ENCODE assay signal across 12 mouse cellular contexts in genomic region chr4:118297844-118298243, GRCm38 (mm10). TPM values are rescaled to one million over a fixed set of nuclear protein-coding genes. Genes with fewer than 3 reads are reported as not detected.
DNase-seq lines count a peak whose midpoint lies in the region; ATAC-seq lines count a peak whose summit lies in the region.
"Had no signal": no experiment of that assay in that cellular context is flagged by ENCODE, and none has a peak within 500 bp of the region (broad histone marks: within the 10 kb centered on the region; RNA-seq: fewer than 3 reads in every experiment).

No protein-coding gene starts in this region.

- H3K9me3 ChIP-seq in heart, embryonic 10.5 days = no peaks in the 10 kb centered on the region
- H3K9me3 ChIP-seq in megakaryocyte, embryonic 14.5 days = no peaks in the 10 kb centered on the region
- H3K9me3 ChIP-seq in hindbrain, embryonic 12.5 days (replicated peaks) = no peaks in the 10 kb centered on the region
- no peaks in the 10 kb centered on the region for H3K9me3 ChIP-seq in midbrain, embryonic 16.5 days (replicated peaks; ENCODE audit: control insufficient read depth, low read length, poor library complexity, severe bottlenecking)
- H3K9me3 ChIP-seq: limb, embryonic 15.5 days had no signal

- ATAC-seq in megakaryocyte, adult 5-6 weeks (ENCODE audit: poor library complexity, severe bottlenecking) = no peak
- ATAC-seq in hindbrain, embryonic 12.5 days (ENCODE audit: low FRiP score) = peak; percentile 72
- ATAC-seq in midbrain, embryonic 16.5 days = 0 out of 2 replicates have a peak, but pooled peaks have one; percentile 44

- peak overlapping the region; percentile 2; the same call in 1 of the 2 replicates for H3K27ac ChIP-seq in heart, embryonic 10.5 days
- H3K27ac ChIP-seq in hindbrain, embryonic 12.5 days = no peak overlapping the region
- no peak overlapping the region for H3K27ac ChIP-seq in midbrain, embryonic 16.5 days (ENCODE audit: low read length)
- H3K27ac ChIP-seq: limb, embryonic 15.5 days had no signal

- H3K36me3 ChIP-seq in heart, embryonic 10.5 days = no peaks in the 10 kb centered on the region
- no peaks in the 10 kb centered on the region for H3K36me3 ChIP-seq in megakaryocyte, embryonic 14.5 days (replicated peaks; ENCODE audit: low read length)
- H3K36me3 ChIP-seq in hindbrain, embryonic 12.5 days = no peaks in the 10 kb centered on the region
- no peaks in the 10 kb centered on the region for H3K36me3 ChIP-seq in midbrain, embryonic 16.5 days (ENCODE audit: control insufficient read depth, insufficient read depth, low read length)
- H3K36me3 ChIP-seq: limb, embryonic 15.5 days had no signal

- peaks cover 36% of the 10 kb centered on the region; the same call in 1 of the 2 replicates for H3K4me1 ChIP-seq in heart, embryonic 10.5 days
- H3K4me1 ChIP-seq in megakaryocyte, embryonic 14.5 days = peaks cover 30% of the 10 kb centered on the region
- peaks cover 29% of the 10 kb centered on the region for H3K4me1 ChIP-seq in hindbrain, embryonic 12.5 days
- H3K4me1 ChIP-seq in midbrain, embryonic 16.5 days (ENCODE audit: control insufficient read depth, insufficient read depth, low read length) = peaks cover 3% of the 10 kb centered on the region; the same call in 1 of the 2 replicates

- no peak overlapping the region for H3K9ac ChIP-seq in hindbrain, embryonic 12.5 days
- H3K9ac ChIP-seq in midbrain, embryonic 16.5 days (ENCODE audit: low read depth, low read length) = no peak overlapping the region
- H3K9ac ChIP-seq: limb, embryonic 15.5 days had no signal

- 10% methylated on average over 5 of the region's 5 CpGs for WGBS in heart, embryonic 10.5 days
- WGBS in hindbrain, embryonic 12.5 days = 15% methylated on average over 5 of the region's 5 CpGs
- 17% methylated on average over 5 of the region's 5 CpGs for WGBS in midbrain, embryonic 16.5 days

- peaks cover 22% of the 10 kb centered on the region for H3K27me3 ChIP-seq in heart, embryonic 10.5 days (ENCODE audit: insufficient read depth, poor library complexity, severe bottlenecking)
- H3K27me3 ChIP-seq in megakaryocyte, embryonic 14.5 days (replicated peaks) = peaks cover 63% of the 10 kb centered on the region
- H3K27me3 ChIP-seq in hindbrain, embryonic 12.5 days = no peaks in the 10 kb centered on the region
- H3K27me3 ChIP-seq in midbrain, embryonic 16.5 days (ENCODE audit: control insufficient read depth, insufficient read depth, low read depth, low read length) = no peaks in the 10 kb centered on the region
- H3K27me3 ChIP-seq: limb, embryonic 15.5 days had no signal

- H3K4me2 ChIP-seq in hindbrain, embryonic 12.5 days (replicated peaks) = no peak overlapping the region
- H3K4me2 ChIP-seq in midbrain, embryonic 16.5 days (ENCODE audit: low read length) = no peak overlapping the region
- H3K4me2 ChIP-seq: limb, embryonic 15.5 days had no signal

- H3K4me3 ChIP-seq in heart, embryonic 10.5 days = no peak overlapping the region; the same call in none of the 2 replicates
- H3K4me3 ChIP-seq in megakaryocyte, embryonic 14.5 days (replicated peaks) = peak overlapping the region; percentile 33
- no peak overlapping the region for H3K4me3 ChIP-seq in hindbrain, embryonic 12.5 days
- no peak overlapping the region for H3K4me3 ChIP-seq in midbrain, embryonic 16.5 days (ENCODE audit: low read depth, low read length)
- H3K4me3 ChIP-seq: limb, embryonic 15.5 days had no signal

- DNase-seq in heart, embryonic 10.5 days (ENCODE audit: low spot score) = no peak
- DNase-seq in heart, adult 11 months = no peak
- DNase-seq in spleen, postnatal 10 days (ENCODE audit: low spot score in 2 of 2) = no peak
- DNase-seq in adrenal gland, postnatal 36 days = no peak
- DNase-seq: adrenal gland, adult 8-10 months; cerebellum, adult 8-10 months; heart, adult 18-20 months had no signal

RNA-seq across cellular contexts. Expression of gene Ptprf, which starts 6.6 kb away (rescaled TPM):
- 43.8 and 59.3 TPM in 2 replicates for polyA plus RNA-seq in heart, embryonic 10.5 days (2016; fragmentation: Nextera tagmentation; extraction: Ambion mirVana)
- 0.41 and 1.1 TPM in 2 replicates for polyA plus RNA-seq in megakaryocyte, embryonic 14.5 days (2012; ENCODE audit: insufficient read depth, low replicate concordance)
- total RNA-seq in megakaryocyte, adult 5-6 weeks (2015) = 1.1 TPM in 2 replicates
- total RNA-seq in megakaryocyte, adult 5-6 weeks (2017) = 0.77 and 0.89 TPM in 2 replicates
- 131 and 137 TPM in 2 replicates for polyA plus RNA-seq in hindbrain, embryonic 12.5 days (2016; fragmentation: Nextera tagmentation; extraction: Ambion mirVana)
- polyA plus RNA-seq in midbrain, embryonic 16.5 days (2015; fragmentation: Nextera tagmentation; extraction: Ambion mirVana) = 78.9 and 85.5 TPM in 2 replicates
- 10 to 100 TPM; 47.2 to 91.8 TPM for total RNA-seq in adrenal gland, postnatal 36 days (2021)

Comparison
In these comparisons a context has a peak if more than half of its experiments do, and no peak if none do; other contexts are left out.
1. RNA of gene Ptprf, which starts 6.6 kb away (polyA plus RNA-seq): 131 to 137 TPM in hindbrain, embryonic 12.5 days, 78.9 to 85.5 TPM in midbrain, embryonic 16.5 days and 43.8 to 59.3 TPM in heart, embryonic 10.5 days; 0.41 to 1.1 TPM in megakaryocyte, embryonic 14.5 days; every median in the first group is over 10 times any median in the second.